Mouse (Mus musculus): ENCODE results near the gene Mnd1.

GRCm38 (mm10) chr3:84181102-84181501 lies 25.5 kb upstream of the Mnd1 start:
- TF ChIP-seq CTCF (IDR thresholded peaks at IDR 0.05; ENCODE audit: extremely low read depth, insufficient read depth, insufficient read length, insufficient replicate concordance) = no peak
- TF ChIP-seq POLR2A (IDR thresholded peaks at IDR 0.05; ENCODE audit: low read depth, low read length) = no peak

Measured in spleen, adult 2 months (tissue).